Mouse (Mus musculus) CH12.LX (cell line): ENCODE measurements around the gene Tmem89. TPM values are rescaled to one million over a fixed set of nuclear protein-coding genes. Genes with fewer than 3 reads are reported as not detected.

ENCODE experiments used
- DNase-seq: peaks from one replicate; pipeline ENCODE4 v3.0.0-alpha.2; 2013; ENCODE audit errors: extremely low read depth
- H3K27ac ChIP-seq: 2 replicates; pipeline ENCODE4 v1.5.1; 2012; ENCODE audit warnings: low read depth, mild to moderate bottlenecking, control low read depth, moderate library complexity; ENCODE audit not compliant: insufficient read depth
- H3K27me3 ChIP-seq: replicated peaks from 2 replicates; pipeline ENCODE3; 2012; ENCODE audit warnings: inconsistent platforms
- H3K36me3 ChIP-seq, 2 experiments: replicated peaks in 1 of 2; 2 replicates each; pipeline versions ENCODE3 to v1.6.1; 2012; ENCODE audit warnings: inconsistent platforms in 1 of 2, low read length in 1 of 2, mild to moderate bottlenecking in 1 of 2, mixed read lengths in 1 of 2, moderate library complexity in 1 of 2; ENCODE audit not compliant: control insufficient read depth in 1 of 2, insufficient read depth in 1 of 2
- H3K4me1 ChIP-seq, 2 experiments: 2 replicates each; pipeline ENCODE4 v1.6.1; 2012; ENCODE audit warnings: inconsistent platforms in 1 of 2, moderate library complexity in 1 of 2; ENCODE audit not compliant: insufficient read depth in 2 of 2, control insufficient read depth in 1 of 2
- H3K4me2 ChIP-seq: 2 replicates; pipeline ENCODE4 v1.6.1; 2012; ENCODE audit warnings: low read depth, mild to moderate bottlenecking, control low read depth; ENCODE audit not compliant: poor library complexity, insufficient read depth, severe bottlenecking
- H3K4me3 ChIP-seq, 3 experiments: fragments of 150-350 bp in 1 of 3; sonication (generic) in 1 of 3; replicated peaks in 1 of 3; 2 replicates each; pipeline versions ENCODE3 to v1.5.1; 2011 to 2012; ENCODE audit warnings: low read depth in 2 of 3, low read length in 2 of 3, mild to moderate bottlenecking in 2 of 3, moderate library complexity in 2 of 3, control low read depth in 1 of 3, improper control_type of control experiment in 1 of 3, inconsistent platforms in 1 of 3, mixed read lengths in 1 of 3; ENCODE audit not compliant: poor library complexity in 1 of 3
- H3K79me2 ChIP-seq: replicated peaks from 2 replicates; pipeline ENCODE4 v1.6.1; 2012; ENCODE audit warnings: mild to moderate bottlenecking, moderate library complexity; ENCODE audit not compliant: control insufficient read depth, poor library complexity, insufficient read depth, severe bottlenecking; ENCODE audit errors: extremely low read depth
- H3K9ac ChIP-seq: 2 replicates; pipeline ENCODE4 v1.6.1; 2012; ENCODE audit warnings: low read depth, mild to moderate bottlenecking, control low read depth, moderate library complexity; ENCODE audit not compliant: insufficient read depth
- H3K9me3 ChIP-seq: replicated peaks from 2 replicates; pipeline ENCODE3; 2012; ENCODE audit warnings: low read length, inconsistent platforms, mixed read lengths
- CHD1 ChIP-seq: IDR thresholded peaks from 2 replicates; pipeline ENCODE4 v1.6.1; 2012; ENCODE audit warnings: low read depth, low read length, improper control_type of control experiment, inconsistent platforms
- CTCF ChIP-seq, 2 experiments: IDR thresholded peaks in 1 of 2; conservative IDR thresholded peaks in 1 of 2; 2 replicates each; pipeline ENCODE4 v1.5.1; 2011 to 2012; ENCODE audit warnings: low read depth in 2 of 2, low read length in 2 of 2, improper control_type of control experiment in 1 of 2, inconsistent platforms in 1 of 2, mild to moderate bottlenecking in 1 of 2, moderate library complexity in 1 of 2
- EP300 ChIP-seq: IDR thresholded peaks from 2 replicates; pipeline ENCODE4 v1.6.1; 2011; ENCODE audit warnings: low read length, improper control_type of control experiment
- ETS1 ChIP-seq: conservative IDR thresholded peaks from 2 replicates; pipeline ENCODE4 v1.6.1; 2012; ENCODE audit warnings: low read depth, mild to moderate bottlenecking, inconsistent platforms, low read length, improper control_type of control experiment, moderate library complexity
- HCFC1 ChIP-seq: IDR thresholded peaks from 2 replicates; pipeline ENCODE4 v1.6.1; 2012; ENCODE audit warnings: low read depth, mild to moderate bottlenecking, inconsistent platforms, low read length, improper control_type of control experiment
- JUN ChIP-seq: IDR thresholded peaks from 2 replicates; pipeline ENCODE4 v1.6.1; 2011; ENCODE audit warnings: low read depth, mild to moderate bottlenecking, low read length, improper control_type of control experiment, moderate library complexity; ENCODE audit not compliant: insufficient read depth
- JUND ChIP-seq: conservative IDR thresholded peaks from 2 replicates; pipeline ENCODE4 v1.6.1; 2011; ENCODE audit warnings: low read depth, low read length, improper control_type of control experiment
- MEF2A ChIP-seq: IDR thresholded peaks from 2 replicates; pipeline ENCODE4 v1.6.1; 2014; ENCODE audit warnings: low read depth, mild to moderate bottlenecking, inconsistent platforms, low read length, improper control_type of control experiment, borderline replicate concordance
- MXI1 ChIP-seq: IDR thresholded peaks from 2 replicates; pipeline ENCODE4 v1.6.1; 2011; ENCODE audit warnings: mild to moderate bottlenecking, low read depth, low read length, improper control_type of control experiment
- MYC ChIP-seq: IDR thresholded peaks from 2 replicates; pipeline ENCODE4 v1.6.1; 2011; ENCODE audit warnings: low read depth, mild to moderate bottlenecking, improper control_type of control experiment, low read length
- NELFE ChIP-seq: IDR thresholded peaks from 2 replicates; pipeline ENCODE4 v1.6.1; 2011; ENCODE audit warnings: low read depth, low read length, improper control_type of control experiment
- NRF1 ChIP-seq: IDR thresholded peaks from 2 replicates; pipeline ENCODE4 v1.6.1; 2014; ENCODE audit warnings: low read depth, mild to moderate bottlenecking, inconsistent platforms, low read length, improper control_type of control experiment, moderate library complexity
- SIN3A ChIP-seq: IDR thresholded peaks from 2 replicates; pipeline ENCODE4 v1.6.1; 2012; ENCODE audit warnings: low read length, improper control_type of control experiment, inconsistent platforms
- TCF12 ChIP-seq: IDR thresholded peaks from 2 replicates; pipeline ENCODE4 v1.6.1; 2014; ENCODE audit warnings: low read depth, mild to moderate bottlenecking, inconsistent platforms, low read length, improper control_type of control experiment
- UBTF ChIP-seq: IDR thresholded peaks from 2 replicates; pipeline ENCODE4 v1.6.1; 2012; ENCODE audit warnings: low read depth, mild to moderate bottlenecking, inconsistent platforms, low read length, improper control_type of control experiment, moderate library complexity
- USF2 ChIP-seq: conservative IDR thresholded peaks from 2 replicates; pipeline ENCODE4 v1.6.1; 2011; ENCODE audit warnings: low read depth, low read length, improper control_type of control experiment
- ZC3H11A ChIP-seq: IDR thresholded peaks from 2 replicates; pipeline ENCODE4 v1.6.1; 2012; ENCODE audit warnings: low read depth, mild to moderate bottlenecking, inconsistent platforms, low read length, improper control_type of control experiment
- ZKSCAN1 ChIP-seq: IDR thresholded peaks from 2 replicates; pipeline ENCODE4 v1.6.1; 2012; ENCODE audit warnings: low read depth, inconsistent platforms, low read length, improper control_type of control experiment, borderline replicate concordance
- ZNF384 ChIP-seq: IDR thresholded peaks from 2 replicates; pipeline ENCODE4 v1.6.1; 2012; ENCODE audit warnings: low read depth, low read length, improper control_type of control experiment, inconsistent platforms
- dilution Hi-C: fragments of 300-500 bp; cut with MboI; formaldehyde crosslinking; loops from 2 replicates; pipeline ENCODE4 v1.14.3; 2020; ENCODE audit warnings: low sequenced_read_pairs; ENCODE audit not compliant: extremely low pct_unique_long_range_greater_than_20kb, extremely low pct_ligation_motif_present
- in situ Hi-C: fragments of 300-500 bp; cut with MboI; formaldehyde crosslinking; loops from 3 replicates; pipeline ENCODE4 v1.14.3; 2019; ENCODE audit warnings: low sequenced_read_pairs, low pct_ligation_motif_present, low pct_unique_long_range_greater_than_20kb, mixed read lengths
- polyA plus RNA-seq: library from polyadenylated mRNA; unstranded; fragments of >175 nt; gene quantifications from 2 replicates; pipeline ENCODE4 v1.2.1, GENCODE M21; 2012; ENCODE audit warnings: low read depth; ENCODE audit not compliant: insufficient read length
- total RNA-seq, 2 experiments: library from RNA; depleted of rRNA; stranded (reverse); fragments of 300-350 nt in 1 of 2; fragments of >200 nt in 1 of 2; gene quantifications; 2 replicates each; pipeline ENCODE4 v1.2.3; 2012 to 2014

The Tmem89 gene
- total and polyA plus RNA-seq, 3 experiments = not detected

GRCm38 (mm10) chr9:108913161-108913560 is 1.3 kb upstream of the Tmem89 start:
- Histone ChIP-seq H3K79me2 (no peaks in the 10 kb centered on the region), H3K4me3 (no peak overlapping the region), H3K27me3 (no peaks in the 10 kb centered on the region), H3K9me3 (no peaks in the 10 kb centered on the region), H3K4me1 (no peaks in the 10 kb centered on the region), H3K36me3 (peaks cover 0 to 13% of the 10 kb centered on the region in 2 experiments), H3K9ac (no peak overlapping the region), H3K4me2 (no peak overlapping the region), H3K27ac (no peak overlapping the region)
- no peak for DNase-seq
- dilution Hi-C loops = no loop called here
- in situ Hi-C loops = no loop called here
- no peak for TF ChIP-seq JUND
- TF ChIP-seq JUN = no peak
- TF ChIP-seq NELFE = no peak
- TF ChIP-seq UBTF = no peak
- no peak for TF ChIP-seq ZNF384
- no peak for TF ChIP-seq CTCF (conservative IDR thresholded peaks at IDR 0.05 in 1 of 2, IDR thresholded peaks at IDR 0.05 in 1 of 2; ENCODE audit: low read depth in 2 of 2, low read length in 2 of 2)
- no peak for TF ChIP-seq MEF2A
- TF ChIP-seq HCFC1 = no peak
- TF ChIP-seq CHD1 = no peak
- TF ChIP-seq ZKSCAN1 = no peak
- no peak for TF ChIP-seq NRF1

- in situ Hi-C loops = no loop called here
Observed at GRCm38 (mm10) chr9:108913621-108914020, 798 bp upstream of the Tmem89 start.

More at GRCm38 (mm10) chr9:108913621-108914020, 798 bp upstream of the Tmem89 start:
- Histone ChIP-seq H3K9ac (no peak overlapping the region), H3K36me3 (peaks cover 0 to 13% of the 10 kb centered on the region in 2 experiments), H3K9me3 (no peaks in the 10 kb centered on the region), H3K27me3 (no peaks in the 10 kb centered on the region), H3K4me1 (no peaks in the 10 kb centered on the region), H3K79me2 (no peaks in the 10 kb centered on the region), H3K4me3 (no peak overlapping the region), H3K27ac (no peak overlapping the region), H3K4me2 (no peak overlapping the region)
- dilution Hi-C loops = no loop called here
- no peak for TF ChIP-seq USF2
- TF ChIP-seq MEF2A = no peak
- no peak for TF ChIP-seq MXI1
- no peak for TF ChIP-seq ETS1
- no peak for TF ChIP-seq NRF1
- no peak for TF ChIP-seq UBTF
- no peak for TF ChIP-seq SIN3A
- TF ChIP-seq ZNF384 = no peak
- no peak for TF ChIP-seq ZKSCAN1
- no peak for TF ChIP-seq CHD1
- TF ChIP-seq TCF12 = no peak
- no peak for TF ChIP-seq ZC3H11A
- no peak for TF ChIP-seq MYC
- no peak for TF ChIP-seq EP300
- DNase-seq = no peak
